Mouse (Mus musculus): ENCODE results near the gene Ube2k. TPM values are rescaled to one million over a fixed set of nuclear protein-coding genes. Genes with fewer than 3 reads are reported as not detected.

Ube2k gene
- polyA plus RNA-seq, 1 experiment from 2014 or later: 196 TPM

DNA sequence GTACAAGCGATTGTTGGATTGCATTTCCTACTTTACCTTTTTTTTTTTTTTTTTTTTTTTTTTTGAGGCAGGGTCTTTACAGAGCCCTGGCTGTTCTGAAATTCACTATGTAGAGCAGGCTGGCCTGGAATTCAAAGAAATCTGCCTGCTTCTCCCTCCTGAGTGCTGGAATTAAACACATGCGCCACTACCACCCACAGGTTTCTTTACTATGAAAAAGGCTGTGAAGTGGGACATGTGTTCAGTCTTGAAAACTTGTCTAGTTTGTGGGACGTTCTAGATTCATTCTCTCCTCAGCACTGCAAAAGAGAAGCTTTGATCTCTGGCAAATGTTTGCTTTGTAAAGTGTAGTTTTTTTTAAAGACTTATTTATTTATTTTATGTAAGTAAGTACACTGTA, 4.9 kb downstream of the Ube2k start:
- H3K4me3 ChIP-seq: no peak overlapping the region
- no peaks in the 10 kb centered on the region for H3K27me3 ChIP-seq
- 88% methylated on average over 3 of the region's 3 CpGs for WGBS
- peaks cover 9% of the 10 kb centered on the region; the same call in 1 of the 2 replicates for H3K36me3 ChIP-seq (ENCODE audit: poor library complexity, severe bottlenecking)
- H3K9ac ChIP-seq: no peak overlapping the region
- H3K27ac ChIP-seq: no peak overlapping the region
- H3K9me3 ChIP-seq (replicated peaks): no peaks in the 10 kb centered on the region
- H3K4me1 ChIP-seq: peaks cover 9% of the 10 kb centered on the region
- no peak for ATAC-seq
- no peak overlapping the region for H3K4me2 ChIP-seq

DNA sequence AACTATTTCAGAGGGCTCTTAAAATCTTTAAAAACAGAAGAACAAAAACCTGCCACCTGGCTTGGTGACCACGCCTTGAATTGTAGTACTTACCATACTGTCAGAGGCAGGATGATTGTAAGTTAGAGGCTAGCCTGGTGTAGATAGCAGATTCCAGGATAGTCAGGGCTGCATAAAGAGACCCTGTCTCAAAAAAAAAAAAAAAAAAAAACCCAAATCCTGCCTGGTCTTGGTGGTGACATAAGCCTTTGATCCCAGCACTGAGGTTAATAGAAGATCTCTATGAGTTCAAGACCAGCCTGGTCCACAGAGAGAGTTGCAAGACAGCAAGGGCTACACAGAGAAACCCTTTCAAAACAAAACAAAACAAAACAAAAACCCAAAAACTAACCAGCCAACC, 6.5 kb downstream of the Ube2k start:
- no peak for ATAC-seq
- no peaks in the 10 kb centered on the region for H3K27me3 ChIP-seq
- H3K4me2 ChIP-seq: no peak overlapping the region
- 97% methylated on average over 1 of the region's 1 CpGs for WGBS
- H3K36me3 ChIP-seq (ENCODE audit: poor library complexity, severe bottlenecking): peaks cover 14% of the 10 kb centered on the region; the same call in 1 of the 2 replicates
- H3K9me3 ChIP-seq (replicated peaks): no peaks in the 10 kb centered on the region
- no peak overlapping the region for H3K9ac ChIP-seq
- no peak overlapping the region for H3K27ac ChIP-seq
- peaks cover 9% of the 10 kb centered on the region for H3K4me1 ChIP-seq
- no peak overlapping the region for H3K4me3 ChIP-seq

DNA sequence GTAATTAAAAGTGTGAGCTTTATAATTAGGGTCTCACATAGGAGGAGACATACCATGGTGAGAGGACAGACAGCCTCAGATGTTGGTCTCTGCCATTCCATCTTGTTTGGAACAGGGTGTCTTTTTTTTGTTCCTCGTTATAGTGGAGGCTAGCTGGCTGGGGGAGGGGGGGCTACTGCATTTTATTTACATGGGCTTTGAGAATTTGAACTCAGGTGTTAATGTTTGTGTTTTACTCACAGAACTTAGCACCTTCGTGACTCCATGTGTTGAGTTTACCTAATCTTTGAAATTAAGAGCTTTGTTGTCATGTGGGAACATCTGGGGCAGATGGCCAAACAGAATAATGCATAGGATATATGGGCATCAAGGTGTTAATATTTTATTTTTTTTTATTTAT, 7.6 kb downstream of the Ube2k start:
- no peak for ATAC-seq
- H3K9ac ChIP-seq: no peak overlapping the region
- H3K27ac ChIP-seq: no peak overlapping the region

DNA sequence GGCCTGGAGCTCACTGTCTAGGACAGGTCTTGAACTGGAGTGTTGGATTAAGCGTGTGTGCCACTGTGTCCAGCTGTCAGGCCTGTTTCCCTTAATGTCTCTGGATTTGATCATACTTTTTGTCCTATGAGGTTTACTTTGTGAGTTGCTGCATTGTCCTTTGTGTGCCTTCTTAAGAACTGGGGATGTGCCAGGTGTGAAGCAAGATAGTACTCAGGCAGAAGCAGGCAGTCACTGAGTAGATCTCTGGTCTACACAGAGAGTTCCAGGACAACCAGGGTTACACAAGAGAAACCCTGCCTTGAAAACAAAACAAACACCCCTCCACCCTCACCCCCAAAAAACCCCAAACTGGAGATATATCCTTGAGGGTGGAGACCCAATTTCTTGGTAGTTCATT, 12.6 kb downstream of the Ube2k start:
- Histone ChIP-seq H3K9ac (no peak overlapping the region), H3K4me1 (no peaks in the 10 kb centered on the region), H3K4me2 (no peak overlapping the region), H3K27ac (no peak overlapping the region), H3K36me3 (ENCODE audit: poor library complexity, severe bottlenecking) (peaks cover 17% of the 10 kb centered on the region), H3K27me3 (no peaks in the 10 kb centered on the region), H3K4me3 (no peak overlapping the region), H3K9me3 (replicated peaks) (no peaks in the 10 kb centered on the region)
- 93% methylated on average over 1 of the region's 1 CpGs for WGBS
- ATAC-seq: no peak

More for the DNA sequence above, 7.6 kb downstream of the Ube2k start:
- no peaks in the 10 kb centered on the region for H3K27me3 ChIP-seq
- H3K4me3 ChIP-seq: no peak overlapping the region
- no peak overlapping the region for H3K4me2 ChIP-seq
- 75% methylated on average over 2 of the region's 2 CpGs for WGBS
- H3K9me3 ChIP-seq (replicated peaks): no peaks in the 10 kb centered on the region
- no peaks in the 10 kb centered on the region for H3K4me1 ChIP-seq
- peaks cover 17% of the 10 kb centered on the region for H3K36me3 ChIP-seq (ENCODE audit: poor library complexity, severe bottlenecking)

DNA sequence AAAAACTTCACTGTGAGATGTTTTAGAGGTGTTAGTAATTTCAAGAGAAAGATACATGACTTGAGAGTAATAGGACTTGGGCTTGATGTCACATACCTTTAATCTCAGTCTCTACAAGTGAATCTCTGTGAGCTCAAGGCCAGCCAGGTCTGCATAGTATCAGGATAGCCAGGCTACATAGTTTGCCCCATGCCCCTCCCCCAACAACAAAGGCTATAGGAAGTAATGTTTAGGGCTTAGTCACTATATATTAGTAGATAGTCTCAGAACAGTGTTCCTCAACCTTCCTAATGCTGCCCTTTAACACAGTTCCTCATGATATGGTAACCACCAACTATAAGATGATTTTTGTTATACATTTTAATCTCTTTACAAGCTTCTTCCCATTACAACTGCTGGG, 20.1 kb downstream of the Ube2k start:
- Histone ChIP-seq H3K9me3 (replicated peaks) (no peaks in the 10 kb centered on the region), H3K4me2 (no peak overlapping the region), H3K4me1 (peaks cover 9% of the 10 kb centered on the region), H3K36me3 (ENCODE audit: poor library complexity, severe bottlenecking) (peaks cover 6% of the 10 kb centered on the region; the same call in 1 of the 2 replicates), H3K4me3 (no peak overlapping the region), H3K27me3 (no peaks in the 10 kb centered on the region), H3K9ac (no peak overlapping the region), H3K27ac (no peak overlapping the region)
- no peak for ATAC-seq

DNA sequence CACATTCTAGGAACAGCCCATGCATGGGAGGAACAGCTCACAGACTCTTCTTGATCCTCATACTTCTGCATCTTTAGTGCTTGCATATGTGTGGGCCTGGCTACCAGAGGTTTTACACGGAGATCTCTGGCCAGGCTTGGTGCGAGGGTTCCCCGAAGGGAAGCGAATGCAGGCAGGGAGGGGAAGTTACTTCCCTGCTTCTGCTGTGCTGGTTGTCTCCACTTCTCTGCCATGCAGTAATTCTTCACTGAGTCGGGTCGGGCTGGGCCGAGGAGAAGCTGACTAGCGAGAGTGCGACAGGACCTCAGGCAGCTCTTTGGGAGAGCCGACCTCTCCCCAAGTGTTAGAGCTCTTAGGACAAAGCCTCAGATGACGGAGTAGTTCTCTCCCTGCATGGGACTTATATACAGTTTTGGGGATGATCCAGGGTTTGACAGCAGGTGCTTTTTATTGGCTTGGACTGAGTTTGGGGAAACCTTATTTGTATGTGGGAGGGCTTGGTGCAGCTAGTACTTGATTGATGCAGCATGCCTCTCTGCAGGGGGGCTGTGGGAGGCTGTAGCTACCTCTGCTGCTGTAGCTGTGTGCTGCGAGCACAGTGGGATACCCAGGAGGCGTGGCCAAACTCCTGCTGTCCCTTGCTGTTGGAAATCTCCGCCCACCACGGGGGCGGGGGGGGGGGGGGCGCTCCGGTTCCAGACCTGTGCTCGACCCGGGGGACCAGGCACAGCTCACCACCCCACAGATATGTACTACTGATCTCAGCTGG, 24.3 kb downstream of the Ube2k start:
- no peak overlapping the region for H3K9ac ChIP-seq
- ATAC-seq: no peak

DNA sequence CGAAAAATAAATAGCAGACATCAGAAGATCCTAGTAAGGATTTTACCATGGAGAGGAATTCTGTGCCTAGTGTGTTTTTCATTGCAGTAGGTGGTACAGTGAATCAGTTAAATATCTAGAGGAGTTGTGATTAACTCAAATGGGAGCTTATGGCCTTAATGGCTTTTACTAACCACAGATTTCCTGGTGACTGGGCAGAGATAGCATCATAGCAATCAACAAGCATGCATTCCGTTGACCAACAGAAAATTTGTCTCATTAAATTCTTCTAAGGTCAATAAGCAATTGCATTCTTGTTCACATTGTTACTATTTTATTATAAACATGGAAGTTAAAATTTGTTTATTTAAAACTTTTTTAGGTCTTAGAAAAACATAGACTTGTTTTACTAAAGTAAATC, 28.5 kb downstream of the Ube2k start:
- no peaks in the 10 kb centered on the region for H3K27me3 ChIP-seq
- 86% methylated on average over 2 of the region's 2 CpGs for WGBS
- ATAC-seq: no peak
- peaks cover 9% of the 10 kb centered on the region for H3K4me1 ChIP-seq
- no peak overlapping the region for H3K4me2 ChIP-seq
- H3K9ac ChIP-seq: no peak overlapping the region
- peaks cover 11% of the 10 kb centered on the region for H3K36me3 ChIP-seq (ENCODE audit: poor library complexity, severe bottlenecking)
- no peak overlapping the region for H3K27ac ChIP-seq
- no peak overlapping the region for H3K4me3 ChIP-seq
- no peaks in the 10 kb centered on the region for H3K9me3 ChIP-seq (replicated peaks)

More for the DNA sequence above, 24.3 kb downstream of the Ube2k start:
- H3K36me3 ChIP-seq (ENCODE audit: poor library complexity, severe bottlenecking): no peaks in the 10 kb centered on the region
- H3K4me2 ChIP-seq: no peak overlapping the region
- no peaks in the 10 kb centered on the region for H3K27me3 ChIP-seq
- peaks cover 9% of the 10 kb centered on the region for H3K4me1 ChIP-seq
- 30% methylated on average over 16 of the region's 20 CpGs for WGBS
- no peaks in the 10 kb centered on the region for H3K9me3 ChIP-seq (replicated peaks)
- H3K27ac ChIP-seq: no peak overlapping the region
- no peak overlapping the region for H3K4me3 ChIP-seq

DNA sequence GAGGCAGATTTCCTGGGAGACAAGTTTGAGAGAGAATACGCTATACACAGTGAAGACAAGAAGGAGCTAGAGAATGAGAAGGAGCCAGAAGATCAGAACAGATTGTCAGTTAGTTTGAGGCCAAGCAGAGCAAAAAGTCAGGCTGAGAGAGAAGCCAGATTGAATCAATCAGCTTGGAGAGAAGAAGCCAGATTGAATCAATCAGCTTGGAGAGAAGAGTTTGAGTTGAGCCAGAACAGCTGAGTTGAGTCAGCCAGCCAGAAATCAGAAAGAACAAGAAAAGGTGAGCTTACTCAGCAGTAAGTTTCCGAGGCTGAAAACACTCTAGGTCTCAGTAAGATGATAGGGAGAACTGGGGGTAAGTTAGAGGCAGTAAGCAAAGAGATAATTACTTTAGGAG, 37.8 kb downstream of the Ube2k start:
- Histone ChIP-seq H3K4me3 (no peak overlapping the region), H3K9me3 (replicated peaks) (no peaks in the 10 kb centered on the region), H3K36me3 (ENCODE audit: poor library complexity, severe bottlenecking) (peaks cover 8% of the 10 kb centered on the region; the same call in 1 of the 2 replicates), H3K27ac (no peak overlapping the region), H3K4me2 (no peak overlapping the region), H3K9ac (no peak overlapping the region), H3K4me1 (no peaks in the 10 kb centered on the region), H3K27me3 (no peaks in the 10 kb centered on the region)
- WGBS: 88% methylated on average over 2 of the region's 2 CpGs
- ATAC-seq: no peak

DNA sequence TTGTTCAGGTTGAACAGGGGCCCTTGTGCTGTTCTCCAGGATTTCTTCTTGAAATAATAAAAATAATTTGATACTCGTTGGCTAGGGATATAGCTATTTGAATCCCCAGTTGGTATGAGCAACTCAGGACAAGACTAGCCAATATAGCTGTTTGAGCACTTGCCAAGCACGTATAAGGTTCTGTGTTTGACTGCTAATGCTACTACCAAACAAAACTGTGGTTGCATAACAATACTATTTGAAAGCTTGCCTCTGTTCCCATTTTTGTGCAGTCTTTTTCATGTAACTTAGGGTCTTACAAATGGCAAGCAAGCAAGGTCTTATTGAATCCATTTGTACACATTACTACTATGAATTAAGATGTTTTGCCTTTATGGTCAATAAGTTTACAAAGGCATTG, 38.9 kb downstream of the Ube2k start:
- Histone ChIP-seq H3K9me3 (replicated peaks) (no peaks in the 10 kb centered on the region), H3K4me3 (no peak overlapping the region), H3K27ac (no peak overlapping the region), H3K27me3 (no peaks in the 10 kb centered on the region), H3K36me3 (ENCODE audit: poor library complexity, severe bottlenecking) (peaks cover 8% of the 10 kb centered on the region; the same call in 1 of the 2 replicates), H3K4me2 (no peak overlapping the region), H3K9ac (no peak overlapping the region), H3K4me1 (no peaks in the 10 kb centered on the region)
- 77% methylated on average over 2 of the region's 2 CpGs for WGBS
- ATAC-seq: no peak

DNA sequence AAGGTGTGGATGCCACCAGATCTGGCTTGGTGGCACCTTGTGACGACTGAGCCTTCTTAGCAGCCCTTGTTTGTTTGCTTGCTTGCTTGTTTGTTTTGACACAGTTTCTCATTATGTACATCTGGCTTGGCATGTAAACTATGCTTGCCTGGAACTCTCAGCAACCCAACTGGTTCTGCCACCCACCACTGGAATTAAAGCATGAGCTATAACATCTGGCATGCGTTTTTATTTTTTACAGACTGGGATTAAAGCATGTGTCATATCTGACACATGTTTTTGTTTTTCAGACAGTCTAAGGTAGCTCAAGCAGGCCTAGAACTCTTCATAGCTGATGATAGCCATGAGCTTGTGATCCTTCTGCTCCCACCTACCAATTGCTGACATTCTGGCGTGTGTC, 41.5 kb downstream of the Ube2k start:
- H3K4me1 ChIP-seq: no peaks in the 10 kb centered on the region
- 85% methylated on average over 3 of the region's 3 CpGs for WGBS
- H3K27ac ChIP-seq: no peak overlapping the region
- ATAC-seq: no peak
- no peaks in the 10 kb centered on the region for H3K9me3 ChIP-seq (replicated peaks)
- H3K27me3 ChIP-seq: no peaks in the 10 kb centered on the region
- H3K4me3 ChIP-seq: no peak overlapping the region
- no peak overlapping the region for H3K4me2 ChIP-seq
- H3K9ac ChIP-seq: no peak overlapping the region
- H3K36me3 ChIP-seq (ENCODE audit: poor library complexity, severe bottlenecking): peaks cover 10% of the 10 kb centered on the region

DNA sequence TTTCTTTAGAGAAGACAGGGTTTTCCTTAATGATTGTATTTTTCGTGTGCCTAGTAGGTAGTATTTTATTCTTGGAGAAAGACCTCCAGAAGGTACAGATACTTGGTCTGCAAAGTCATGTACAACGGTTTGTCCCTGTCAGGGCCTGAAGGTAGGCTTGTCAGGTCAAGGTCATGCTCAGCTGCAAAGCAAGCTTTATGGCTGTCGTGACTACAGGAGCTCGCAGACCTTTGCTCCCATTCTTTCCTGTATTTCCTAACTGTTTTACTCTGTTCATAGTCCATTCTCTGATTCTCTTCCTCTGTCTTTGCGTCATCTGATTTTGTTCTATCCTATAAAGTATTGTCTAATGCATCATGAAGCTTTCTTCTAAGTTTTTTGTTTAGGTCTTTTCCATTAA, 49.3 kb downstream of the Ube2k start:
- Histone ChIP-seq H3K27ac (no peak overlapping the region), H3K4me2 (no peak overlapping the region), H3K36me3 (ENCODE audit: poor library complexity, severe bottlenecking) (peaks cover 34% of the 10 kb centered on the region), H3K4me1 (no peaks in the 10 kb centered on the region), H3K27me3 (no peaks in the 10 kb centered on the region), H3K9ac (no peak overlapping the region), H3K4me3 (no peak overlapping the region), H3K9me3 (replicated peaks) (no peaks in the 10 kb centered on the region)
- no peak for ATAC-seq
- 91% methylated on average over 5 of the region's 5 CpGs for WGBS

DNA sequence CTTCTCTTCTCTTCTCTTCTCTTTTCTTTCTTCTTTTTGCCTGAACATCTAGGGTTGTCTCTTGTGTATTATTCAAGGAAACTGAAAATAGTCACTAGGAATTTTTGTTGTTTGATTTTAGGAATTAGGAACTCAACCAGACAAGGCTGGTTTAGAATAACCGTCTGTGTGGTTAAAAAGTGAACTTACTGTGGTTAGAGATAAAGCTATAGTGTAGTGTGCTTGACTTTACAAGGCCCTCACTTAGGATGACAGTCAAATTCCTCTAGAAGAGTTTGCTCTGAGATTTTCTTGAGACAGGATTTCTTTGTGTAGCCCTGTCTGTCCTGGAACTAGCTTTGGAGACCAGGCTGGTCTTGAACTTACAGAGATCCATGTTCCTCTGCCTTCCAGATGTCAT, 53.2 kb downstream of the Ube2k start:
- ATAC-seq: no peak
- no peaks in the 10 kb centered on the region for H3K4me1 ChIP-seq
- H3K4me3 ChIP-seq: no peak overlapping the region
- 98% methylated on average over 1 of the region's 1 CpGs for WGBS
- peaks cover 45% of the 10 kb centered on the region for H3K36me3 ChIP-seq (ENCODE audit: poor library complexity, severe bottlenecking)
- H3K27me3 ChIP-seq: no peaks in the 10 kb centered on the region
- no peak overlapping the region for H3K27ac ChIP-seq
- no peaks in the 10 kb centered on the region for H3K9me3 ChIP-seq (replicated peaks)
- H3K9ac ChIP-seq: no peak overlapping the region
- no peak overlapping the region for H3K4me2 ChIP-seq

DNA sequence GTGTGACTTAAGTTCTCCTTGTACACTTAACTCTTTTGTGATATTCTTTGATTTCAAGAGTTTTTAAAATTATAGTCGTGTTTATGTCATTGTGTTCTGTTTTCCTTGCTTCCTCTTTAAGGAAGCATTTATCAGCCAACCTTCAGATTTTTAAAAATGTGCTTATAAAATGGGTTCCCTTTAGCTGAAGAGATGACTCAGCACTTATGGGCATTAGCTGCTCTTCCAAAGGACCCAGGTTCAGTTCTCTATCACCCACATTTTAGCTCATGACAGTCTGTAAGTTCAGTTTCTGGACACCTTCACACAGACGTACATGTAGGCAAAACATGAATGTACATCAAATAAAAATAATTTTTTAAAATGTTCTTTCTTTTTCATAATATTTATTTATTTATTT, 55.4 kb downstream of the Ube2k start:
- H3K9ac ChIP-seq: no peak overlapping the region
- ATAC-seq: no peak
- H3K27ac ChIP-seq: no peak overlapping the region
- WGBS: 89% methylated on average over 2 of the region's 2 CpGs
- no peak overlapping the region for H3K4me2 ChIP-seq
- no peaks in the 10 kb centered on the region for H3K27me3 ChIP-seq
- H3K9me3 ChIP-seq (replicated peaks): no peaks in the 10 kb centered on the region
- peaks cover 38% of the 10 kb centered on the region for H3K36me3 ChIP-seq (ENCODE audit: poor library complexity, severe bottlenecking)
- no peak overlapping the region for H3K4me3 ChIP-seq
- H3K4me1 ChIP-seq: no peaks in the 10 kb centered on the region
